Mouse (Mus musculus) ES-Bruce4 (cell line): ENCODE measurements around the gene Cpeb1.

ENCODE experiments used
- CTCF ChIP-seq: IDR thresholded peaks from one replicate; pipeline ENCODE4 v1.8.1; 2011; ENCODE audit warnings: low read depth, low read length
- POLR2A ChIP-seq: IDR thresholded peaks from one replicate; pipeline ENCODE4 v1.8.1; 2011; ENCODE audit warnings: low read length; ENCODE audit not compliant: insufficient read depth

DNA sequence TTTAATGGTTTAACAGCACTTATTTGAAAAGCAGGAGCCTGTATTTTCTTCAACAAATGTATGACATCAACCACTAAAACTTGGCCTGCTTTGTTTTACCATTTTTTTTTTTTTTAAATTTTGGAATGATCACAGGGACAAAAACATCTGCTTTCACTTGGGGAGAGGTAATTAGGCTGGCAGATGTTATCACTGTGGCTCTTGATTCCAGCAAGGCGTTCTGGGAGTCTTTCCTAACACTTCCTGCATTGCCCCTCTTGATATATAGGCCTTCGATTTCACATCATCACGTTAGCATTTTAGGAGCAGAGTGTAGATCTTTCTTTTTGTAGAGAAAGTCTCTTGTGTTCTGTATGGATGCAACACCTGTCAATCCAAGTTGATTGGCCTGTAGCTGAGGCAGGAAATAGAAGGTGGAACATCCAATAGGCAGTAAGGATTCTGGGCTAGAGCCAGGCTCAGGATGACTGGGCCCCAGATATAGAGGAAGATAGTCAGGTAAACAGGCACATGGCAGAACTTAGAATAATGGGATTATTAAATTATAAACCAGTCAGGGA lies 24.3 kb upstream of the Cpeb1 start:
- no peak for TF ChIP-seq POLR2A
- no peak for TF ChIP-seq CTCF
